Mouse (Mus musculus) megakaryocyte, embryonic 14.5 days (primary cell): ENCODE data around the gene Nop14.

Experiments
- FLI1 ChIP-seq: IDR thresholded peaks from 2 replicates; pipeline ENCODE4 v1.6.1; 2012; ENCODE audit warnings: low read length, inconsistent platforms, mixed read lengths
- GATA1 ChIP-seq: IDR thresholded peaks from 3 replicates; pipeline ENCODE4 v1.6.1; 2012; ENCODE audit warnings: mixed read lengths, low read length, inconsistent platforms, borderline replicate concordance

DNA sequence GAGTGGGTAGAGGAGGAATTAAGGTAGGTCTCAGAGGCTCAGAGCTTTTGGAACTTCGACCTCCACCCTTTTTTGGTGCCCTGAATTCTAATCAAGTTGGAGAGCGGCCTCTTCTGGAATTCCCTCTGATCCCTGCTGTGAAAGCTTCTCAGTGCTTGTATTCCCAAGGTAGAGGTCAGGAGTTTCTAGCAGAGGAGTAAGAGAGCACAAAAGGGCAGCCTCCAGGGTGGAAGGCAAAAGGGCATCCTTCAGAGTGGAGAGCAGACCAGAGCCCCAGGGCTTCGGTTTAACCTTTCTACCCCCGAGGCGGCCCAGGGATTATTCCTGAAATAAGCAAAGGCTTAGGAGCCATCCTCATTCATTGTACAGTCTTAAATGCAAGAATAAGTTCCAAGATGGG is 69.9 kb downstream of the Nop14 start:
- TF ChIP-seq GATA1 (no peak), FLI1 (no peak)
